Mouse (Mus musculus) forebrain, embryonic 13.5 days (tissue): ENCODE measurements around the gene Msi2. TPM values are rescaled to one million over a fixed set of nuclear protein-coding genes. Genes with fewer than 3 reads are reported as not detected.

Experiments
- ATAC-seq: fragments of 200-750 bp; cut with Nextera tagmentation; 2 replicates; pipeline ENCODE4 v1.8.0; 2017
- H3K27ac ChIP-seq: fragments of 300-500 bp; sonication (generic); 2 replicates; pipeline ENCODE4 v1.5.1; 2015; ENCODE audit warnings: inconsistent platforms, mild to moderate bottlenecking, moderate library complexity
- H3K27me3 ChIP-seq: fragments of 300-500 bp; sonication (generic); 2 replicates; pipeline ENCODE4 v1.6.1; 2015; ENCODE audit warnings: mild to moderate bottlenecking, inconsistent platforms
- H3K36me3 ChIP-seq: fragments of 300-500 bp; sonication (generic); 2 replicates; pipeline ENCODE4 v1.6.1; 2015; ENCODE audit warnings: mild to moderate bottlenecking, inconsistent platforms; ENCODE audit not compliant: poor library complexity, severe bottlenecking
- H3K4me1 ChIP-seq: fragments of 300-500 bp; sonication (generic); 2 replicates; pipeline ENCODE4 v1.6.1; 2015; ENCODE audit warnings: inconsistent platforms
- H3K4me2 ChIP-seq: fragments of 300-500 bp; sonication (generic); 2 replicates; pipeline ENCODE4 v1.6.1; 2015; ENCODE audit warnings: inconsistent platforms, mild to moderate bottlenecking, moderate library complexity
- H3K4me3 ChIP-seq: fragments of 300-500 bp; sonication (generic); 2 replicates; pipeline ENCODE4 v1.5.1; 2015; ENCODE audit warnings: mild to moderate bottlenecking, inconsistent platforms
- H3K9ac ChIP-seq: fragments of 300-500 bp; sonication (generic); 2 replicates; pipeline ENCODE4 v1.6.1; 2015; ENCODE audit warnings: mild to moderate bottlenecking, inconsistent platforms
- H3K9me3 ChIP-seq: fragments of 300-500 bp; sonication (generic); replicated peaks from 2 replicates; pipeline ENCODE4 v1.6.1; 2016; ENCODE audit warnings: inconsistent platforms
- WGBS: fragments of 180-500 bp; shearing (Covaris S2); methylation state at CpG from one replicate; pipeline ENCODE4 v1.1.7; 2015; 5-methylcytosine and 5-hydroxymethylcytosine counted together
- polyA plus RNA-seq: library from polyadenylated mRNA; unstranded; fragments of >200 nt; fragmentation: Nextera tagmentation; extraction: Ambion mirVana; gene quantifications from 2 replicates; pipeline ENCODE4 v1.2.1, GENCODE M21; 2015

Msi2 gene
- polyA plus RNA-seq, 1 experiment from 2014 or later, result 31.5 TPM

- no peak overlapping the region for H3K4me3 ChIP-seq
- ATAC-seq, result no peak
- H3K4me1 ChIP-seq, result peaks cover 55% of the 10 kb centered on the region
- WGBS, result 76% methylated on average over 3 of the region's 3 CpGs
- H3K9me3 ChIP-seq, result no peaks in the 10 kb centered on the region
- no peak overlapping the region for H3K9ac ChIP-seq
- no peak overlapping the region for H3K27ac ChIP-seq
- no peak overlapping the region for H3K4me2 ChIP-seq
- no peaks in the 10 kb centered on the region for H3K27me3 ChIP-seq
- H3K36me3 ChIP-seq, result 0 out of 2 replicates have a peak, but pooled peaks cover 4% of the 10 kb centered on the region
Observed at GRCm38 (mm10) chr11:88448571-88448970, 269.7 kb downstream of the Msi2 start.

- H3K4me3 ChIP-seq, result no peak overlapping the region
- no peak overlapping the region for H3K4me2 ChIP-seq
- no peaks in the 10 kb centered on the region for H3K9me3 ChIP-seq
- peaks cover 67% of the 10 kb centered on the region for H3K4me1 ChIP-seq
- no peaks in the 10 kb centered on the region for H3K27me3 ChIP-seq
- 0 out of 2 replicates have a peak, but pooled peaks cover 4% of the 10 kb centered on the region for H3K36me3 ChIP-seq
- 31% methylated on average over 11 of the region's 11 CpGs for WGBS
- ATAC-seq, result no peak
- no peak overlapping the region for H3K9ac ChIP-seq
- H3K27ac ChIP-seq, result no peak overlapping the region
Observed at GRCm38 (mm10) chr11:88447350-88447749, 271.0 kb downstream of the Msi2 start.

GRCm38 (mm10) chr11:88443905-88444304, 274.4 kb downstream of the Msi2 start:
- no peaks in the 10 kb centered on the region for H3K9me3 ChIP-seq
- peak overlapping the region; percentile 82 for H3K27ac ChIP-seq
- H3K27me3 ChIP-seq, result no peaks in the 10 kb centered on the region
- H3K4me2 ChIP-seq, result peak overlapping the region; percentile 44
- H3K4me1 ChIP-seq, result peaks cover 95% of the 10 kb centered on the region
- peak overlapping the region; percentile 35; the same call in 1 of the 2 replicates for H3K9ac ChIP-seq
- 22% methylated on average over 14 of the region's 14 CpGs for WGBS
- peak; percentile 28; the same call in 1 of the 2 replicates for ATAC-seq
- H3K4me3 ChIP-seq, result no peak overlapping the region
- no peaks in the 10 kb centered on the region for H3K36me3 ChIP-seq

- Histone ChIP-seq H3K27me3 (no peaks in the 10 kb centered on the region), H3K9ac (no peak overlapping the region), H3K27ac (peak overlapping the region; percentile 82), H3K4me2 (peak overlapping the region; percentile 44; the same call in 1 of the 2 replicates), H3K36me3 (no peaks in the 10 kb centered on the region), H3K4me3 (no peak overlapping the region), H3K4me1 (peaks cover 95% of the 10 kb centered on the region), H3K9me3 (no peaks in the 10 kb centered on the region)
- ATAC-seq, result peak; percentile 80
- WGBS, result 16% methylated on average over 8 of the region's 8 CpGs
Observed at GRCm38 (mm10) chr11:88443291-88443690, 275.0 kb downstream of the Msi2 start.

- Histone ChIP-seq H3K4me1 (peaks cover 88% of the 10 kb centered on the region), H3K4me2 (no peak overlapping the region), H3K27me3 (no peaks in the 10 kb centered on the region), H3K27ac (no peak overlapping the region; the same call in 1 of the 2 replicates), H3K9me3 (no peaks in the 10 kb centered on the region), H3K9ac (no peak overlapping the region), H3K36me3 (no peaks in the 10 kb centered on the region), H3K4me3 (no peak overlapping the region)
- 62% methylated on average over 12 of the region's 12 CpGs for WGBS
- no peak for ATAC-seq
Observed at GRCm38 (mm10) chr11:88441871-88442740, 276.2 kb downstream of the Msi2 start.

GRCm38 (mm10) chr11:88438659-88439058, 279.7 kb downstream of the Msi2 start:
- Histone ChIP-seq H3K4me1 (peaks cover 69% of the 10 kb centered on the region), H3K36me3 (no peaks in the 10 kb centered on the region), H3K27ac (0 out of 2 replicates have a peak overlapping the region, but pooled peaks have one; percentile 25), H3K9me3 (no peaks in the 10 kb centered on the region), H3K27me3 (no peaks in the 10 kb centered on the region), H3K9ac (no peak overlapping the region), H3K4me2 (no peak overlapping the region), H3K4me3 (no peak overlapping the region)
- no peak for ATAC-seq
- WGBS, result 89% methylated on average over 3 of the region's 3 CpGs

GRCm38 (mm10) chr11:88436596-88436995, 281.7 kb downstream of the Msi2 start:
- H3K4me2 ChIP-seq, result no peak overlapping the region
- H3K36me3 ChIP-seq, result no peaks in the 10 kb centered on the region
- 58% methylated on average over 2 of the region's 2 CpGs for WGBS
- no peaks in the 10 kb centered on the region for H3K27me3 ChIP-seq
- H3K27ac ChIP-seq, result no peak overlapping the region
- no peak overlapping the region for H3K4me3 ChIP-seq
- no peak for ATAC-seq
- H3K9me3 ChIP-seq, result no peaks in the 10 kb centered on the region
- no peak overlapping the region for H3K9ac ChIP-seq
- H3K4me1 ChIP-seq, result peaks cover 59% of the 10 kb centered on the region

GRCm38 (mm10) chr11:88435543-88435942, 282.8 kb downstream of the Msi2 start:
- H3K36me3 ChIP-seq, result no peaks in the 10 kb centered on the region
- ATAC-seq, result no peak
- no peak overlapping the region for H3K4me3 ChIP-seq
- no peak overlapping the region for H3K4me2 ChIP-seq
- 89% methylated on average over 6 of the region's 6 CpGs for WGBS
- H3K27ac ChIP-seq, result no peak overlapping the region
- no peak overlapping the region for H3K9ac ChIP-seq
- no peaks in the 10 kb centered on the region for H3K9me3 ChIP-seq
- peaks cover 61% of the 10 kb centered on the region for H3K4me1 ChIP-seq
- no peaks in the 10 kb centered on the region for H3K27me3 ChIP-seq

GRCm38 (mm10) chr11:88431363-88432269, 286.7 kb downstream of the Msi2 start:
- peak; percentile 60 for ATAC-seq
- Histone ChIP-seq H3K9ac (no peak overlapping the region), H3K9me3 (no peaks in the 10 kb centered on the region), H3K4me1 (peaks cover 59% of the 10 kb centered on the region), H3K27me3 (no peaks in the 10 kb centered on the region), H3K27ac (peak overlapping the region; percentile 53), H3K4me3 (no peak overlapping the region), H3K36me3 (0 out of 2 replicates have a peak, but pooled peaks cover 4% of the 10 kb centered on the region), H3K4me2 (0 out of 2 replicates have a peak overlapping the region, but pooled peaks have one; percentile 1)
- 30% methylated on average over 22 of the region's 22 CpGs for WGBS

- 94% methylated on average over 8 of the region's 8 CpGs for WGBS
- Histone ChIP-seq H3K9ac (no peak overlapping the region), H3K36me3 (0 out of 2 replicates have a peak, but pooled peaks cover 4% of the 10 kb centered on the region), H3K4me1 (peaks cover 59% of the 10 kb centered on the region), H3K4me3 (no peak overlapping the region), H3K27ac (0 out of 2 replicates have a peak overlapping the region, but pooled peaks have one; percentile 63), H3K9me3 (no peaks in the 10 kb centered on the region), H3K27me3 (no peaks in the 10 kb centered on the region), H3K4me2 (no peak overlapping the region)
- no peak for ATAC-seq
Observed at GRCm38 (mm10) chr11:88430292-88430691, 288.0 kb downstream of the Msi2 start.

GRCm38 (mm10) chr11:88429680-88430079, 288.6 kb downstream of the Msi2 start:
- Histone ChIP-seq H3K27ac (peak overlapping the region; percentile 4; the same call in 1 of the 2 replicates), H3K4me2 (no peak overlapping the region), H3K36me3 (0 out of 2 replicates have a peak, but pooled peaks cover 4% of the 10 kb centered on the region), H3K27me3 (no peaks in the 10 kb centered on the region), H3K9ac (no peak overlapping the region), H3K4me3 (no peak overlapping the region), H3K9me3 (no peaks in the 10 kb centered on the region), H3K4me1 (peaks cover 65% of the 10 kb centered on the region)
- no peak for ATAC-seq
- whole genome bisulfite sequencing, result 95% methylated on average over 6 of the region's 6 CpGs
